Mouse (Mus musculus): ENCODE results near the gene Celsr1.

Celsr1 gene

GRCm38 (mm10) chr15:85994906-85995608, 38.5 kb downstream of the Celsr1 start:
- no peak for DNase-seq (ENCODE audit: low spot score in 2 of 2)

DNA sequence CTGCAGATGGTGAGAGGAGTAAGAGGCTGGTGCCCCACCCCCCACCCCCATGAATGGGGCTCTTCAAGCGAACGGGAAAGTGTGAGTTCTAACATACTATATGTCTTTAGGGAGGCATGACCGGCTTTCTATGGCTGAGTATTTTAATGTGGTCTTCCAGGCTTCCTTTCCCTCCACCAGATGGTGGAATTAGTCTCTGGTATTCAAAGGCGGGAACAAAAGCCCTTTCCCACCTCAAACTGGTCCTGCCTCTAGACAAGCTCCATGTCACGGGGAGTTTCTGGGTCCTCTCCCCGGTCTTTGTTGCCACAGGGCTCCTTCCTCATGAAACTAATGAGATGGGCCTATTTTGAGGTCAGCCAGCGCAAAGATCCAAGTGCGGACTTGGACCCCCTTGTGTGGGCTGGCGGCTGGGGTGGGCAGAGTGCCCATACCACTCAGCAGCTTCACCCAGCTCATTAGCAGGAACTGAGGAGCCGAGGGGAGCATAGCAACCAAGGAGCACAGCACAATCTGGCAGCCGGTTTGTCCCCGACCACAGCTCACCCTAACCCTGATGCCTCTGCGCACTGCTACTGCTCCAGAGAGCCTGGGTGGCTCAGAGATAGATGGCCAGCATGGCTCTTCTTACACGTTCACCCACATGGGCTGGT, 39.5 kb downstream of the Celsr1 start:
- DNase-seq (ENCODE audit: low spot score in 2 of 2), result no peak

DNA sequence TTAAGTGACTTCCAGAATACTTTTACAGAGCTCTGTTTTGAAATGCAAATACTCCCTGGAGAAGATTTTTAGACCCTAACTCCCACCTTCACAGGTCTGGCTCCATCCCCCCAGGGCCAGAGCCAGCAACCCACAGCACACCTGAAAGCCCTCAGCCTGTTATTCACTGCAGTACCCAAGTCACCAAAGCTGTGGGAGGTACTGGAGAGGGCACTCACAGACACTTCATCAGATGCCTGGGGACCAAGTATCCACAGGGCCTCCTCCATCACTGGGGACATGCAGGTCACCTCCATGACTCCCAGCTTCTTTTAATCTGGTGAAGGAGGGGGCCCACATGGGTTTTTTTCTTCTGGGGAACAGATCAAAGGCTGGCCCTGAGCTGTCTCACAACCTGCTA, 40.2 kb downstream of the Celsr1 start:
- DNase-seq (ENCODE audit: low spot score in 2 of 2), result no peak

GRCm38 (mm10) chr15:85992125-85992495, 41.5 kb downstream of the Celsr1 start:
- no peak for DNase-seq (ENCODE audit: low spot score in 2 of 2)

GRCm38 (mm10) chr15:85991453-85992124, 42.0 kb downstream of the Celsr1 start:
- no peak for DNase-seq (ENCODE audit: low spot score in 2 of 2)

DNA sequence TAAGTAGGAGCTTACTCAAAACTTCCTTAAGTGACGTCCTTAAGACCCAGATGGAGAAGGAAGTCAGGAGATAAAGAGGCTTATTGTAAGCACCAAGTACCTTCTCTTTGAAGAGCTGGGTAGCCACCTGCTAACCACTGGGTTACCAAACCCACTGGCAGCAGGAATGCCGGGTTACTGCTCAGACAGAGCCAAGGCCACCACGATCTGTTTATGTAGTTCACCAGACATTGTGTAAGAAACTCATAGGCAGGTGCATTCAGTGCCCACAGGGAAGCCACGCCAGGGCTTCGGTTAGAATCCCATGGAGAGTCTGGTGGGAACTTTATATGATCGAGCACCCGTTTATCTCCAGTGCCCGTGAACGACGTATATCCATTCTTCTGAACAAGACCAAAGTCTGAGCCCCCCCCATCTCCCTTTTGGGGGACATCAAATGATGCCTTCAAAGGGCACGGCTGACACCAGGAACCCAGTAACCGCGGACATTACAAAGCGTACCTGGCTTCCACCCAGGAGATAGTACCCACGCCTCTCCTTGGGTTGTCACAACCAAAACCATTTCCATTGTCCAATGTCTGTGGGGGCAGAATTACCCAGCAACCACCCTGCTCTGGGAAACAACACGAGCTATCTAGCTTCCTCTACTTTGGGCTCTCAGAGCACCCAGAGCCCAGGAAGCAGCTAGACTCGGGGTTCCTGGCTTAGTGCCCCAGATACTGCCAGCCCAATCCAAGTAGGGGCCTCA, 42.7 kb downstream of the Celsr1 start:
- DNase-seq (ENCODE audit: low spot score in 2 of 2), result no peak

- no peak for DNase-seq (ENCODE audit: low spot score in 2 of 2)
These were observed 45.7 kb downstream of the Celsr1 start for GRCm38 (mm10) chr15:85987896-85988295.

DNA sequence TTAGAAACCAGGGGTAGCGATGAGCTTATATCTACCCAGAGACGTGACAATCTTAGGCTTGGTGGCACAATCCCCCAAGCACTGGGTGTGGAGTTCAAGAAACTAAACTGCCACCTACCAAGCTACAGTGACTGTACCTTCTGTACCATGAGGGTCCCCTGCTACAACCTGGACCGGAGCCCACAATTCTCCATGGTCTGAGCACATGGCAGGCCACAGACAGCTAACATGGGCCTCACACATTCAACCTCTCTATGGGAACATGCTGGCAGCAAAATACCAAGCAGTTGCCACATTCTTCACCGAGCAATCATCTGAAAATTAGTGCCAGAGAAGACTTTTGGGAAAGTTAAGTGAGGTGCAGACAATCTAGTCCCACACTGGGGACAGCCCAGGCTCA, 47.4 kb downstream of the Celsr1 start:
- no peak for DNase-seq (ENCODE audit: low spot score in 2 of 2)

- DNase-seq (ENCODE audit: low spot score in 2 of 2), result no peak
These were observed 48.0 kb downstream of the Celsr1 start for GRCm38 (mm10) chr15:85985601-85986000.

DNA sequence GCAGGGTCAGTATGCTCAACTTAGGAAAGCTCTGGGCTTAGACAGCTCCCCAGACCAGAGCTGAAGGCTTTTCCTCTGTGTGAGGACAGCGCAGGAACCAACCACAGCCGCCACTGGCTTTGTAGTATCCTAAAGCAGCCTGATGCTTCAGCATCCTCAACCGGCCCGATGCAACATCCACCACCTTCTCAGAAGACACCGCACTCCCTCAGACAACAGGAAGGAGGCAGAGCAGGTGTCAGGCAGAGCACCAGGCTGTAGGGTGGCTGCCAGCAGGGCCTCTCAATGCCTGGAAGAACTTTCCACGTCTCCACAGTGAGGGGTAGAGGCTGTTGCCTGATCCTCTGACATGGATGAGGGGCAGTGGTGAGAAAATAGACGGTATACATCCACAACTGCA, 50.4 kb downstream of the Celsr1 start:
- DNase-seq (ENCODE audit: low spot score in 2 of 2), result no peak

DNA sequence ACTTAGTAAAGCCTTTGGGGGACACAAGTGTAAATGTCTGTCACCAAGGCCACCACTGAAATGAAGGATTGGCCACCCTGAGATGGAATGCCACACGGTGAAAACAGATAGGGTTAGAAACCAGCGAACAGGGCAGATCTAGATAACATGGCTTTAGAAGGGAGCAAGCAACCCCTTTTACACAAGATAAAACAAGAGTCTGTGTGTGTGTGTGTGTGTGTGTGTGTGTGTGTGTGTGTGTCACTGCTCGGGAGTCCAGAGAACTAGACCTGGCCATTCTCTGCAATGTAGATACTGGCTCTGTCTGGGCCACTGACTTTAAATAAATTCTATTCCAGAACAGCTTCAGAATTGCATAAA, 51.2 kb downstream of the Celsr1 start:
- no peak for DNase-seq (ENCODE audit: low spot score in 2 of 2)

DNA sequence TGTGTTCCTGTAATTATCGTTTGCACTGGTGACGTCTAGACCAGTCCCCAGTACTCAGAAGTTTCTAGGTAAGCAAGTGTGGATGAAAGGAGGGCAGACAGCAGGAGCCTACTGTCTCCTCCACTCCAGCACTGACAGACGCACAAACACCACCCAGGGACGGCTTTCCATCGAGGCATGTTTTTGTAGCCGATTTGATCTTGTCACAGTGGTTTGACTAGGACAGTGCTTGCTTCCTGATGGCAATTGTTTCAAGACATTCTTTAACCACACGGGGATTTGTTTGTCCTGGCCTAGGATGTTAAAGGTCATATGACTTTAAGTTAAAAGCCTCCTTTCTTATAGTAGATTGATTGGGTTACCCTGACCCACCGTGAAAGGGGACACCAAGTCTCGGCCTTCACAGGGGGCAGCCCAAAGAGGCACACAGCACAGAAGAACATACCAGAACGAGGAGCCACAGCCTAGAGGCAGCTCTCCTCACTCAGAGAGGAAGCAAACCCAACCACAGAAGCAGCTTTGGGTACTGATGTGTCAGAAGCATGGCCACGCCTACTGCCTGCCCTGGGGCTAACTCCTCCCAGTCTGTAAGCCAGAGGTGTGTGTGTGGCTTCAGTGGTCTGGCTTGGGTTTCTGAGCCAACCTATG, 51.7 kb downstream of the Celsr1 start:
- DNase-seq (ENCODE audit: low spot score in 2 of 2), result no peak

GRCm38 (mm10) chr15:85977086-85977485, 56.5 kb downstream of the Celsr1 start:
- peak in 1 of 2 experiments; percentile 41 for DNase-seq (ENCODE audit: low spot score in 2 of 2)

- DNase-seq (ENCODE audit: low spot score in 2 of 2), result no peak
These were observed 57.8 kb downstream of the Celsr1 start for GRCm38 (mm10) chr15:85975746-85976145.

DNA sequence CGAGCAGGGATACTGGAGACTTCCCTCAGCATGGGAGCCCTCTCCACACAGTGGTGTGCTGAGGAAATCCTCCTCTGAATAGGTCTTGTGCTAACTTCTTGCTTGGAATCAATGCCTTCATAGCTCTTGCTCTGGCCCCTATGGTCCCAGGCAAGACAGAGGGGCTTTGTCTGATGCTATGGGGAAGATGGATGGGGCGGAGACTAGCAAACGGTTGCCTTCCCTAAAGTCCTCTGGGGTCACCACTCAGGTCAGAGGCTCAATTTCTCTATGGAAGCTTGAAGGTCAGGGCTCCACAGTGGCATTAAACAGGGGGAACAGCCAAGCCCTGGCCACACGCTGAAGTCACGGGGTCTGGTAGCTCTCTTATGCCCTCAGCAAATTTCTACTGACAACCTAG, 62.0 kb downstream of the Celsr1 start:
- no peak for DNase-seq (ENCODE audit: low spot score in 2 of 2)

DNA sequence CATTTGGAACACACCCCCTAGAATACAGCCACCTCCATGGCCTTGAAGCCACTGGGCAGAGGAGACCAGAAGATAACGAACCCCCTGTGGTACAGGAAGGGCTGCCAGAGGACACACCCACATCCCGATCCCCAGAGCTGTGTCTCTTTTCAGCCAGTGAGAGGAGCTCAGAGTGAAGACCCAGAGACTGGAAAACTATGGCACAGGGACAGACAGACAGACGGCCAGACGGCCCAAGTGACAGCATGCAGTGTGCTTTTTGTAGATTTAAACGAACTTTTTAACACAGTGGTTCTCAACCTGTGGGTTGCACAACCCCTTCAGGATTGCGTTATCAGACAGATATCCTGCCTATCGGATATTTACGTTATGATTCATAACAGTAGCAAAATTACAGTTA, 63.1 kb downstream of the Celsr1 start:
- no peak for DNase-seq (ENCODE audit: low spot score in 2 of 2)

DNA sequence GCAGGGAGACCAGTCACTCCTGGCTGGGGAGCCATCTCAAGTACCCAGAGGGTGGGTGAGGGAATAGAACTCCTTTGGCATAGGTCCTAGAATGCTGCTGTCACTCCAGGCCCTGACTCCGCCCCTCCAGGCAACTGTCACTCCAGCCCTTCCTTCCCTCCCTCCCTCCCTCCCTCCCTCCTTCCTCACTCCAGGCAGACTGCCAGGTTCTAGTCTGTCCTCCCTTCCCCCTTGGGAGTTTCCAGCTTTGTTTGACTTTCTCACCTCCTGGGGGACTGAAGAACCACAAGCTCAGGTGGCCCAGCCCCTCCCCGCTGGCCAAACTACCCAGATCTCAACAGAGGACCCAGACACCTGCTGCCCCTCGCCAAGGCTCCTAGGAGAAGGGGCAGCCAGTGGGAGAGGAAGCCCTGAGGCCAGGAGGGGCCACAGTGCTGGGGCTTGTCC, 63.8 kb downstream of the Celsr1 start:
- peak; percentile 26 to 66 for DNase-seq (ENCODE audit: low spot score in 2 of 2)

GRCm38 (mm10) chr15:85969291-85969690, 64.3 kb downstream of the Celsr1 start:
- no peak for DNase-seq (ENCODE audit: low spot score in 2 of 2)

- no peak for DNase-seq (ENCODE audit: low spot score in 2 of 2)
These were observed 67.5 kb downstream of the Celsr1 start for GRCm38 (mm10) chr15:85966032-85966431.

DNA sequence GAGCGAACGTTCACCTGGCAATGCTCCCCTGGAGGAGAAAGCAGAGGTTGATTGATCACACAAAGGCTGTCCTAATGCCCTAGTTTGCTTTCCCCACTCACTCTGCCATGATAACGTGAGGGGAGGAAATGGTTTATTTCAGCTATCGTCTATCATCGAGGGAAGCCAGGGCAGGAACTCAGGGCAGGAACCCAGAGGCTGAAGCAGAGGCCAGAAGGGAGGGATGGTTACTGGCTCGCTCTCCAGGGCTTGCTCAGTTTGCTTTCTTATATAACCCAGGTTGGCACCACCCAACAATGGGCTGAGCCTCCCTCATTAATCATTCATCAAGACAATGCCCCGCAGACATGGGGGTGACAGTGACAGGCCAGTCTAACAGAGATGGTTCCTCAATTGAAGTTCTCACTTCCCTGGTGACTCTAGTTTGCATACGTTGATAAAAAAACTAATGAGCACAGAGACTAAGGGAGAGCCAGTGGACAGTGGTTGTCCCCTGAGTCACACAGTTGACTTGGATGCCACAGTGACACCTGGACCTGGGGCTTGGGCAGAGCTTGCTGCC, 70.2 kb downstream of the Celsr1 start:
- no peak for DNase-seq (ENCODE audit: low spot score in 2 of 2)

GRCm38 (mm10) chr15:85962691-85963090, 70.9 kb downstream of the Celsr1 start:
- DNase-seq (ENCODE audit: low spot score in 2 of 2), result no peak

GRCm38 (mm10) chr15:85961651-85962050, 71.9 kb downstream of the Celsr1 start:
- no peak for DNase-seq (ENCODE audit: low spot score in 2 of 2)
